Mouse (Mus musculus): ENCODE measurements around the gene Det1.

The Det1 gene

DNA sequence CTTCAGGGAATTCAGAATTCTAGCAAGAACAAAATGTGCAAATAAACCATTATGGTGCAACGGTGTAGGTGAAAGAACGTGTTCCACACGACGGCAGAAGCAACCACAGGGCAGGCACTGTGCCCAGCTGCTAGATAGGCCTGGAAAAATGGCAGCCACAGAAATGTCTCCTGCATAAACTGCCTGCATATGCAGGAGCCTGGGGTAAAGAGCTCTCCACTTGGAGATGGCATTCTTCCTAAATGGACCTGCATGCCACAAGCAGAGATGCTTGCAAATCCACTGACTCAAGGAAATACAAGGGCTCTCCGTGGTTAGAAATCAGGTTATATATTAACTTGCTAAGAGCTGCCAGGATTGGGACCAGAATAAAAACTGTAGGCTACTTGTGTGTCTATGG, 68.3 kb downstream of the Det1 start:
- DNase-seq = no peak

Data from thymus, postnatal 25 days (tissue).